Mouse (Mus musculus) kidney, embryonic 15.5 days (tissue): ENCODE results near the gene Prrc2b. TPM values are rescaled to one million over a fixed set of nuclear protein-coding genes. Genes with fewer than 3 reads are reported as not detected.

Source experiments
- ATAC-seq: fragments of 200-750 bp; cut with Nextera tagmentation; replicated peaks from 2 replicates; pipeline ENCODE4 v1.8.0; 2017; ENCODE audit warnings: moderate TSS enrichment; ENCODE audit not compliant: low FRiP score
- H3K27ac ChIP-seq: fragments of 300-500 bp; sonication (generic); 2 replicates; pipeline ENCODE4 v1.5.1; 2015; ENCODE audit warnings: mild to moderate bottlenecking, inconsistent platforms
- H3K27me3 ChIP-seq: fragments of 300-500 bp; sonication (generic); 2 replicates; pipeline ENCODE4 v1.6.1; 2015; ENCODE audit warnings: inconsistent platforms
- H3K36me3 ChIP-seq: fragments of 300-500 bp; sonication (generic); 2 replicates; pipeline ENCODE4 v1.6.1; 2015; ENCODE audit warnings: inconsistent platforms
- H3K4me1 ChIP-seq: fragments of 300-500 bp; sonication (generic); 2 replicates; pipeline ENCODE4 v1.6.1; 2015; ENCODE audit warnings: inconsistent platforms
- H3K4me2 ChIP-seq: fragments of 300-500 bp; sonication (generic); 2 replicates; pipeline ENCODE4 v1.6.1; 2015; ENCODE audit warnings: moderate library complexity, mild to moderate bottlenecking, inconsistent platforms
- H3K4me3 ChIP-seq: fragments of 300-500 bp; sonication (generic); replicated peaks from 2 replicates; pipeline ENCODE4 v1.5.1; 2015; ENCODE audit warnings: mild to moderate bottlenecking, inconsistent platforms
- H3K9ac ChIP-seq: fragments of 300-500 bp; sonication (generic); 2 replicates; pipeline ENCODE4 v1.6.1; 2015; ENCODE audit warnings: mild to moderate bottlenecking, inconsistent platforms
- H3K9me3 ChIP-seq: fragments of 300-500 bp; sonication (generic); replicated peaks from 2 replicates; pipeline ENCODE4 v1.6.1; 2016; ENCODE audit warnings: inconsistent platforms
- WGBS: fragments of 180-500 bp; shearing (Covaris S2); methylation state at CpG from one replicate; pipeline ENCODE4 v1.1.7; 2015; ENCODE audit warnings: mixed read lengths; 5-methylcytosine and 5-hydroxymethylcytosine counted together
- polyA plus RNA-seq: library from polyadenylated mRNA; unstranded; fragments of >200 nt; fragmentation: Nextera tagmentation; extraction: Ambion mirVana; gene quantifications from 2 replicates; pipeline ENCODE4 v1.2.1, GENCODE M21; 2015

Gene Prrc2b
- polyA plus RNA-seq, 1 experiment from 2014 or later = 49.2 TPM

- peaks cover 68% of the 10 kb centered on the region for H3K4me1 ChIP-seq
- 73% methylated on average over 11 of the region's 11 CpGs for WGBS
- H3K36me3 ChIP-seq = peaks cover 15% of the 10 kb centered on the region; the same call in 1 of the 2 replicates
- H3K9me3 ChIP-seq = no peaks in the 10 kb centered on the region
- H3K4me2 ChIP-seq = no peak overlapping the region
- H3K4me3 ChIP-seq = no peak overlapping the region
- 0 out of 2 replicates have a peak overlapping the region, but pooled peaks have one; percentile 24 for H3K27ac ChIP-seq
- no peak overlapping the region for H3K9ac ChIP-seq
- ATAC-seq = no peak
- no peaks in the 10 kb centered on the region for H3K27me3 ChIP-seq
These were observed 14.3 kb downstream of the Prrc2b start for GRCm38 (mm10) chr2:32165040-32165800.

GRCm38 (mm10) chr2:32166581-32166980, 15.7 kb downstream of the Prrc2b start:
- Histone ChIP-seq H3K9ac (0 out of 2 replicates have a peak overlapping the region, but pooled peaks have one; percentile 31), H3K36me3 (peaks cover 10% of the 10 kb centered on the region; the same call in 1 of the 2 replicates)
- WGBS = 6% methylated on average over 10 of the region's 10 CpGs

GRCm38 (mm10) chr2:32167034-32167770, 16.3 kb downstream of the Prrc2b start:
- Histone ChIP-seq H3K9ac (peak overlapping the region; percentile 31; the same call in 1 of the 2 replicates), H3K4me3 (peak overlapping the region; percentile 7; the same call in 1 of the 2 replicates), H3K4me2 (peak overlapping the region; percentile 43), H3K36me3 (0 out of 2 replicates have a peak, but pooled peaks cover 4% of the 10 kb centered on the region), H3K27ac (peak overlapping the region; percentile 84), H3K9me3 (no peaks in the 10 kb centered on the region), H3K27me3 (no peaks in the 10 kb centered on the region), H3K4me1 (peaks cover 76% of the 10 kb centered on the region)
- 20% methylated on average over 16 of the region's 16 CpGs for WGBS
- ATAC-seq = peak; percentile 17; the same call in 1 of the 2 replicates

More at GRCm38 (mm10) chr2:32166581-32166980, 15.7 kb downstream of the Prrc2b start:
- ATAC-seq = no peak
- Histone ChIP-seq H3K4me2 (peak overlapping the region; percentile 43), H3K27ac (peak overlapping the region; percentile 84), H3K9me3 (no peaks in the 10 kb centered on the region), H3K27me3 (no peaks in the 10 kb centered on the region), H3K4me3 (no peak overlapping the region), H3K4me1 (peaks cover 73% of the 10 kb centered on the region)

GRCm38 (mm10) chr2:32167819-32168218, 16.9 kb downstream of the Prrc2b start:
- Histone ChIP-seq H3K27me3 (no peaks in the 10 kb centered on the region), H3K36me3 (0 out of 2 replicates have a peak, but pooled peaks cover 3% of the 10 kb centered on the region), H3K27ac (peak overlapping the region; percentile 84), H3K4me1 (peaks cover 73% of the 10 kb centered on the region), H3K9ac (peak overlapping the region; percentile 31; the same call in 1 of the 2 replicates), H3K4me2 (peak overlapping the region; percentile 43), H3K9me3 (no peaks in the 10 kb centered on the region), H3K4me3 (peak overlapping the region; percentile 7; the same call in 1 of the 2 replicates)
- 9% methylated on average over 7 of the region's 7 CpGs for WGBS
- peak; percentile 70 for ATAC-seq

GRCm38 (mm10) chr2:32169292-32169691, 18.4 kb downstream of the Prrc2b start:
- H3K9ac ChIP-seq = no peak overlapping the region
- ATAC-seq = no peak
- H3K36me3 ChIP-seq = 0 out of 2 replicates have a peak, but pooled peaks cover 3% of the 10 kb centered on the region
- no peak overlapping the region for H3K27ac ChIP-seq
- WGBS = 70% methylated on average over 5 of the region's 5 CpGs
- H3K4me1 ChIP-seq = peaks cover 77% of the 10 kb centered on the region
- no peaks in the 10 kb centered on the region for H3K27me3 ChIP-seq
- no peaks in the 10 kb centered on the region for H3K9me3 ChIP-seq
- no peak overlapping the region for H3K4me2 ChIP-seq
- no peak overlapping the region for H3K4me3 ChIP-seq

GRCm38 (mm10) chr2:32170010-32170409, 19.1 kb downstream of the Prrc2b start:
- no peak overlapping the region for H3K4me3 ChIP-seq
- H3K9me3 ChIP-seq = no peaks in the 10 kb centered on the region
- H3K9ac ChIP-seq = no peak overlapping the region
- WGBS = 84% methylated on average over 8 of the region's 8 CpGs
- no peaks in the 10 kb centered on the region for H3K27me3 ChIP-seq
- H3K27ac ChIP-seq = no peak overlapping the region
- H3K4me1 ChIP-seq = peaks cover 77% of the 10 kb centered on the region
- 0 out of 2 replicates have a peak, but pooled peaks cover 3% of the 10 kb centered on the region for H3K36me3 ChIP-seq
- H3K4me2 ChIP-seq = no peak overlapping the region
- no peak for ATAC-seq

- Histone ChIP-seq H3K27me3 (no peaks in the 10 kb centered on the region), H3K27ac (no peak overlapping the region), H3K9ac (no peak overlapping the region), H3K4me3 (no peak overlapping the region), H3K4me1 (peaks cover 80% of the 10 kb centered on the region), H3K36me3 (0 out of 2 replicates have a peak, but pooled peaks cover 3% of the 10 kb centered on the region), H3K4me2 (no peak overlapping the region), H3K9me3 (no peaks in the 10 kb centered on the region)
- ATAC-seq = no peak
- 63% methylated on average over 14 of the region's 14 CpGs for WGBS
These were observed 21.0 kb downstream of the Prrc2b start for GRCm38 (mm10) chr2:32171658-32172433.

- H3K4me3 ChIP-seq = 0 out of 2 replicates have a peak overlapping the region, but pooled peaks have one; percentile 0
- 5% methylated on average over 13 of the region's 13 CpGs for WGBS
- H3K4me1 ChIP-seq = peaks cover 83% of the 10 kb centered on the region
These were observed 23.4 kb downstream of the Prrc2b start for GRCm38 (mm10) chr2:32174170-32174741.

GRCm38 (mm10) chr2:32175051-32175466, 24.2 kb downstream of the Prrc2b start:
- 0 out of 2 replicates have a peak overlapping the region, but pooled peaks have one; percentile 0 for H3K4me3 ChIP-seq
- 23% methylated on average over 7 of the region's 7 CpGs for WGBS
- no peaks in the 10 kb centered on the region for H3K36me3 ChIP-seq
- H3K27me3 ChIP-seq = no peaks in the 10 kb centered on the region
- no peaks in the 10 kb centered on the region for H3K9me3 ChIP-seq
- H3K9ac ChIP-seq = peak overlapping the region; percentile 8; the same call in 1 of the 2 replicates
- peak; percentile 76 for ATAC-seq
- H3K27ac ChIP-seq = peak overlapping the region; percentile 94
- H3K4me1 ChIP-seq = peaks cover 84% of the 10 kb centered on the region
- H3K4me2 ChIP-seq = peak overlapping the region; percentile 31

More at GRCm38 (mm10) chr2:32174170-32174741, 23.4 kb downstream of the Prrc2b start:
- Histone ChIP-seq H3K36me3 (no peaks in the 10 kb centered on the region), H3K9ac (peak overlapping the region; percentile 8; the same call in 1 of the 2 replicates), H3K27me3 (no peaks in the 10 kb centered on the region), H3K9me3 (no peaks in the 10 kb centered on the region), H3K4me2 (peak overlapping the region; percentile 31), H3K27ac (peak overlapping the region; percentile 94)
- peak; percentile 87 for ATAC-seq

- no peak for ATAC-seq
- Histone ChIP-seq H3K9ac (no peak overlapping the region), H3K27ac (peak overlapping the region; percentile 94), H3K9me3 (no peaks in the 10 kb centered on the region), H3K4me1 (peaks cover 84% of the 10 kb centered on the region), H3K27me3 (no peaks in the 10 kb centered on the region), H3K4me3 (no peak overlapping the region), H3K4me2 (peak overlapping the region; percentile 31; the same call in 1 of the 2 replicates), H3K36me3 (no peaks in the 10 kb centered on the region)
- WGBS = 89% methylated on average over 6 of the region's 6 CpGs
These were observed 24.6 kb downstream of the Prrc2b start for GRCm38 (mm10) chr2:32175508-32175907.

GRCm38 (mm10) chr2:32176848-32177247, 26.0 kb downstream of the Prrc2b start:
- Histone ChIP-seq H3K4me2 (no peak overlapping the region), H3K27me3 (no peaks in the 10 kb centered on the region), H3K9me3 (no peaks in the 10 kb centered on the region), H3K36me3 (no peaks in the 10 kb centered on the region), H3K9ac (no peak overlapping the region), H3K4me1 (peaks cover 82% of the 10 kb centered on the region), H3K4me3 (no peak overlapping the region), H3K27ac (peak overlapping the region; percentile 30; the same call in 1 of the 2 replicates)
- ATAC-seq = no peak
- WGBS = 43% methylated on average over 3 of the region's 3 CpGs
